In the genomic region with DNA sequence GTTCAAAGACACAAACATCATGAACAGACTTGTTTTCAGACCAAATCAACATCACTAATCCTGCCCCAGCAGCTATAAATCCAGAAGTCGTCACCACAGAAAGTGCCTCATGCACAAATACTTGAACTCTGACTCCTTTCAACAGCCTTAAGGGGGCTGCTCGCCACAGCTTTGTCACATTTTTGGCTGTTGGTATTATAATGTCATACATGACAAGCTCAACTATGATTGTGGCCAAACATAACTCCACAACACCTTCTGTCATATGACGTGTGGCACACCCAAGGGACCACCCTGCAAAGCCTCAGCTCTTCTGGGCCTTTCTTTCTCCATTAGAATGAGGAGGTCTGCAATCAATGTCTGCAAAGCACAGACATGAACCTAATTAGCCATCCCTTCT, we compare ENCODE assay signal across 17 mouse cellular contexts.
"Had no signal": no experiment of that assay in that cellular context is flagged by ENCODE, and none has a peak within 500 bp of the region (broad histone marks: within the 10 kb centered on the region; RNA-seq: fewer than 3 reads in every experiment).

No protein-coding gene starts in this region.

- H3K27me3 ChIP-seq: kidney, embryonic 15.5 days; neural tube, embryonic 12.5 days had no signal

- H3K4me2 ChIP-seq: kidney, embryonic 15.5 days; limb, embryonic 13.5 days; neural tube, embryonic 12.5 days had no signal

- H3K27ac ChIP-seq: kidney, embryonic 15.5 days; limb, embryonic 13.5 days; liver, embryonic 14.5 days; neural tube, embryonic 12.5 days had no signal

- H3K9me3 ChIP-seq: kidney, embryonic 15.5 days; limb, embryonic 13.5 days; neural tube, embryonic 12.5 days had no signal

- H3K36me3 ChIP-seq: kidney, embryonic 15.5 days; limb, embryonic 13.5 days; neural tube, embryonic 12.5 days had no signal

- H3K4me3 ChIP-seq: kidney, embryonic 15.5 days; limb, embryonic 13.5 days; myocyte; neural tube, embryonic 12.5 days had no signal

- DNase-seq: kidney, adult 2 months; kidney, postnatal 25 days; layer of hippocampus, adult 9-11 months; layer of hippocampus, postnatal 36 days; lung, adult 18-20 months; midbrain, embryonic 14.5 days; retina, postnatal 1 day; right cerebral cortex, postnatal 4 days; spleen, adult 18-20 months; thymus, adult 18-20 months; thymus, postnatal 14 days had no signal

- ATAC-seq: intestine, embryonic 16.5 days had no signal

- H3K9ac ChIP-seq: kidney, embryonic 15.5 days; limb, embryonic 13.5 days; liver, embryonic 14.5 days; neural tube, embryonic 12.5 days had no signal

- H3K4me1 ChIP-seq: neural tube, embryonic 12.5 days had no signal
